ENCODE assay signal across 9 mouse cellular contexts in the genomic region with DNA sequence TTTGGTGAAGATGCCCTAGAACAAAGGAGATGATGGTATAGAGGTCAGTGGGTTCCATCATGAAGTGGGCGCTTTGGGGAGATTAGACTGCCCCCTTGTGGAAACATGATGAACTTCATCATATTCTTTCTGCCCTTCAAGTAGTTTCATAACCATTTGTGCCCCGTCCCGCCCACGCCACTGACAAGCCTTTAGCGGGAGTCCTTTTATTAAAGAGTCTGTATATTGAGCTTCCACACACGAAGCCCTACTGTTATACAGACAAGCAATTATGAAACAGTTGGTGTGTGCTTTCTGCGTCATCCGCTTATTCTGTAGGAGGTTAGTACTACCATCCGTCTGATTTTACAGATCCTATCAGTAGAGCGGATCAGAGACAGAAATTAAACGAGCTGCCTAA. TPM values are rescaled to one million over a fixed set of nuclear protein-coding genes. Genes with fewer than 3 reads are reported as not detected.
DNase-seq lines count a peak whose midpoint lies in the region; ATAC-seq and TF ChIP-seq lines count a peak whose summit lies in the region.
"Had no signal": no experiment of that assay in that cellular context is flagged by ENCODE, and none has a peak within 500 bp of the region (broad histone marks: within the 10 kb centered on the region; RNA-seq: fewer than 3 reads in every experiment).

No protein-coding gene starts in this region.

- peak; percentile 57 for DNase-seq in intestine, embryonic 14.5 days (ENCODE audit: low spot score)
- DNase-seq in CH12.LX (ENCODE audit: extremely low read depth) = peak; percentile 78
- peak; percentile 47 for DNase-seq in brain, embryonic 14.5 days (ENCODE audit: low read depth)
- DNase-seq in gastrocnemius, postnatal 14 days = peak; percentile 50
- peak; percentile 66 for DNase-seq in kidney, postnatal 10 days
- DNase-seq in lung, postnatal 36 days = peak; percentile 87
- DNase-seq in yolk sac, embryonic 10.5 days (ENCODE audit: low spot score) = no peak

- H3K27me3 ChIP-seq in intestine, embryonic 14.5 days (replicated peaks; ENCODE audit: control insufficient read depth, insufficient read depth, low read length) = no peaks in the 10 kb centered on the region
- H3K27me3 ChIP-seq in intestine, embryonic 16.5 days (replicated peaks; ENCODE audit: control insufficient read depth, insufficient read depth, low read length) = no peaks in the 10 kb centered on the region
- H3K27me3 ChIP-seq in CH12.LX (replicated peaks) = peaks cover 13% of the 10 kb centered on the region

- H3K4me3 ChIP-seq in intestine, embryonic 14.5 days (ENCODE audit: low read depth, low read length) = no peak overlapping the region
- no peak overlapping the region for H3K4me3 ChIP-seq in intestine, embryonic 16.5 days (ENCODE audit: low read length)
- H3K4me3 ChIP-seq in CH12.LX (replicated peaks in 1 of 3; ENCODE audit: low read depth in 2 of 3, low read length in 2 of 3, poor library complexity in 1 of 3) = peak overlapping the region in 1 of 3 experiments; percentile 5
- H3K4me3 ChIP-seq: erythroblast, embryonic 14.5 days had no signal

- ATAC-seq in intestine, embryonic 14.5 days (replicated peaks; ENCODE audit: low FRiP score, low TSS enrichment, low read depth) = no peak
- no peak for ATAC-seq in intestine, embryonic 16.5 days

- no peak for TF ChIP-seq EP300 in CH12.LX (IDR thresholded peaks at IDR 0.05; ENCODE audit: low read length)

- no peak overlapping the region for H3K27ac ChIP-seq in intestine, embryonic 14.5 days (ENCODE audit: low read depth)
- no peak overlapping the region for H3K27ac ChIP-seq in intestine, embryonic 16.5 days (ENCODE audit: low read length)
- no peak overlapping the region for H3K27ac ChIP-seq in CH12.LX (ENCODE audit: insufficient read depth, low read depth)

- TF ChIP-seq POLR2A in CH12.LX (IDR thresholded peaks at IDR 0.05; ENCODE audit: low read depth, low read length) = no peak
- no peak for TF ChIP-seq POLR2A in brain, embryonic 14.5 days (IDR thresholded peaks at IDR 0.05; ENCODE audit: borderline replicate concordance, extremely low read depth, insufficient read depth, insufficient read length, poor library complexity, severe bottlenecking)

- peak; percentile 69 for TF ChIP-seq RAD21 in CH12.LX (IDR thresholded peaks at IDR 0.05; ENCODE audit: low read depth, low read length)

- H3K4me1 ChIP-seq in intestine, embryonic 14.5 days (replicated peaks; ENCODE audit: control insufficient read depth, insufficient read depth, low read length) = peaks cover 6% of the 10 kb centered on the region; the same call in 1 of the 2 replicates
- 0 out of 2 replicates have a peak, but pooled peaks cover 4% of the 10 kb centered on the region for H3K4me1 ChIP-seq in intestine, embryonic 16.5 days (ENCODE audit: control insufficient read depth, insufficient read depth, low read length)
- H3K4me1 ChIP-seq in CH12.LX (ENCODE audit: control insufficient read depth in 1 of 2, insufficient read depth in 2 of 2) = peaks cover 14 to 19% of the 10 kb centered on the region in 2 experiments

- H3K4me2 ChIP-seq in intestine, embryonic 14.5 days (ENCODE audit: low read length) = no peak overlapping the region
- H3K4me2 ChIP-seq in intestine, embryonic 16.5 days (ENCODE audit: low read depth, low read length) = no peak overlapping the region
- peak overlapping the region; percentile 72 for H3K4me2 ChIP-seq in CH12.LX (ENCODE audit: insufficient read depth, low read depth, poor library complexity, severe bottlenecking)

- H3K9me3 ChIP-seq in intestine, embryonic 14.5 days (ENCODE audit: control insufficient read depth, low read length) = no peaks in the 10 kb centered on the region
- H3K9me3 ChIP-seq in intestine, embryonic 16.5 days (ENCODE audit: control insufficient read depth, low read length) = no peaks in the 10 kb centered on the region
- H3K9me3 ChIP-seq in CH12.LX (replicated peaks; ENCODE audit: low read length) = peaks cover 27% of the 10 kb centered on the region

- H3K79me2 ChIP-seq in CH12.LX (replicated peaks; ENCODE audit: control insufficient read depth, extremely low read depth, insufficient read depth, poor library complexity, severe bottlenecking) = no peaks in the 10 kb centered on the region

- 43% methylated on average over 11 of the region's 11 CpGs for WGBS in intestine, embryonic 14.5 days
- 37% methylated on average over 11 of the region's 11 CpGs for WGBS in intestine, embryonic 16.5 days

- TF ChIP-seq CTCF in CH12.LX (conservative IDR thresholded peaks at IDR 0.05 in 1 of 2, IDR thresholded peaks at IDR 0.05 in 1 of 2; ENCODE audit: low read depth in 2 of 2, low read length in 2 of 2) = peak; percentile 90 to 91
- TF ChIP-seq CTCF in brain, embryonic 14.5 days (IDR thresholded peaks at IDR 0.05; ENCODE audit: borderline replicate concordance, extremely low read depth, insufficient read depth, insufficient read length) = peak; percentile 58; the same call in 1 of the 2 replicates

- H3K36me3 ChIP-seq in intestine, embryonic 14.5 days (ENCODE audit: control insufficient read depth, insufficient read depth, low read length) = no peaks in the 10 kb centered on the region
- no peaks in the 10 kb centered on the region for H3K36me3 ChIP-seq in intestine, embryonic 16.5 days (ENCODE audit: control insufficient read depth, insufficient read depth, low read length)
- H3K36me3 ChIP-seq in CH12.LX (replicated peaks in 1 of 2; ENCODE audit: control insufficient read depth in 1 of 2, insufficient read depth in 1 of 2, low read length in 1 of 2) = no peaks in the 10 kb centered on the region

- intact Hi-C loops in gastrocnemius, postnatal 14 days (cut with DNase I; ENCODE audit: low total_unique reads) = no loop called here

- H3K9ac ChIP-seq in intestine, embryonic 14.5 days (ENCODE audit: low read length) = no peak overlapping the region
- H3K9ac ChIP-seq in intestine, embryonic 16.5 days (ENCODE audit: low read depth, low read length) = no peak overlapping the region
- H3K9ac ChIP-seq in CH12.LX (ENCODE audit: insufficient read depth, low read depth) = no peak overlapping the region

- in situ Hi-C loops in CH12.LX (cut with MboI; ENCODE audit: low pct_ligation_motif_present, low pct_unique_long_range_greater_than_20kb, low sequenced_read_pairs) = no loop called here

- dilution Hi-C loops in CH12.LX (cut with MboI; ENCODE audit: extremely low pct_ligation_motif_present, extremely low pct_unique_long_range_greater_than_20kb, low sequenced_read_pairs) = no loop called here

TF ChIP-seq in CH12.LX, 34 proteins besides CTCF, POLR2A, EP300 and RAD21:
- peak; percentile 60; the same call in 1 of the 2 replicates for TF ChIP-seq MAZ (IDR thresholded peaks at IDR 0.05; ENCODE audit: low read depth, low read length)
- TF ChIP-seq IRF4 (IDR thresholded peaks at IDR 0.05; ENCODE audit: low read depth, low read length) = peak; percentile 53; the same call in 1 of the 2 replicates
- TF ChIP-seq MXI1 (IDR thresholded peaks at IDR 0.05; ENCODE audit: low read depth, low read length) = no peak
- peak; percentile 77 for TF ChIP-seq SMC3 (IDR thresholded peaks at IDR 0.05; ENCODE audit: low read depth, low read length)

RNA-seq across cellular contexts. Expression of gene Tbx21, which starts 32.2 kb away (rescaled TPM):
- polyA plus RNA-seq in intestine, embryonic 14.5 days (2014; fragmentation: Nextera tagmentation; extraction: Ambion mirVana) = 0.07 TPM in 1 of 2 replicates, not detected in the other
- polyA plus RNA-seq in intestine, embryonic 16.5 days (2015; fragmentation: Nextera tagmentation; extraction: Ambion mirVana) = 0.17 and 0.27 TPM in 2 replicates
- 0.08 TPM in 2 replicates for total RNA-seq in CH12.LX (2012; rRNA removed)
- not detected in 2 replicates for total RNA-seq in CH12.LX (2014; rRNA removed)
- 0.09 TPM in 1 of 2 replicates, not detected in the other for polyA plus RNA-seq in CH12.LX (2012; ENCODE audit: insufficient read length, low read depth)
- polyA plus RNA-seq in brain, embryonic 14.5 days (2012; rRNA removed) = 0.12 and 0.21 TPM in 2 replicates
- total RNA-seq in gastrocnemius, postnatal 14 days (2021) = 1 to 10 TPM in 1 of 2 experiments, under 1 TPM in 1; 0.97 to 1.4 TPM
- polyA plus RNA-seq: erythroblast, embryonic 14.5 days had no signal

RNA-seq across cellular contexts. Expression of gene Osbpl7, which starts 32.5 kb away (rescaled TPM):
- polyA plus RNA-seq in intestine, embryonic 14.5 days (2014; fragmentation: Nextera tagmentation; extraction: Ambion mirVana) = 7.3 and 7.8 TPM in 2 replicates
- 12.4 and 12.6 TPM in 2 replicates for polyA plus RNA-seq in intestine, embryonic 16.5 days (2015; fragmentation: Nextera tagmentation; extraction: Ambion mirVana)
- total RNA-seq in CH12.LX (2012; rRNA removed) = 14.2 and 17.6 TPM in 2 replicates
- 6.6 and 7.4 TPM in 2 replicates for total RNA-seq in CH12.LX (2014; rRNA removed)
- polyA plus RNA-seq in CH12.LX (2012; ENCODE audit: insufficient read length, low read depth) = 22.1 and 24.4 TPM in 2 replicates
- 14.6 and 14.9 TPM in 2 replicates for polyA plus RNA-seq in brain, embryonic 14.5 days (2012; rRNA removed)
- 1 to 10 TPM; 2.7 to 3.3 TPM for total RNA-seq in gastrocnemius, postnatal 14 days (2021)

RNA-seq across cellular contexts. Expression of gene Mrpl10, which starts 41.6 kb away (rescaled TPM):
- polyA plus RNA-seq in intestine, embryonic 14.5 days (2014; fragmentation: Nextera tagmentation; extraction: Ambion mirVana) = 96.4 and 98.5 TPM in 2 replicates
- 85.4 and 93.0 TPM in 2 replicates for polyA plus RNA-seq in intestine, embryonic 16.5 days (2015; fragmentation: Nextera tagmentation; extraction: Ambion mirVana)
- total RNA-seq in CH12.LX (2012; rRNA removed) (111 and 119 TPM in 2 replicates), CH12.LX (2014; rRNA removed) (93.2 and 104 TPM in 2 replicates)
- 110 and 132 TPM in 2 replicates for polyA plus RNA-seq in CH12.LX (2012; ENCODE audit: insufficient read length, low read depth)
- polyA plus RNA-seq in brain, embryonic 14.5 days (2012; rRNA removed) = 60.4 and 68.8 TPM in 2 replicates
- 10 to 100 TPM; 39.8 to 44.0 TPM for total RNA-seq in gastrocnemius, postnatal 14 days (2021)

RNA-seq across cellular contexts. Expression of gene Lrrc46, which starts 41.8 kb away (rescaled TPM):
- 0.44 and 0.49 TPM in 2 replicates for polyA plus RNA-seq in intestine, embryonic 14.5 days (2014; fragmentation: Nextera tagmentation; extraction: Ambion mirVana)
- 0.29 and 0.37 TPM in 2 replicates for polyA plus RNA-seq in intestine, embryonic 16.5 days (2015; fragmentation: Nextera tagmentation; extraction: Ambion mirVana)
- total RNA-seq in CH12.LX (2012; rRNA removed) = 0.38 and 0.46 TPM in 2 replicates
- 0.23 TPM in 1 of 2 replicates, not detected in the other for total RNA-seq in CH12.LX (2014; rRNA removed)
- polyA plus RNA-seq in CH12.LX (2012; ENCODE audit: insufficient read length, low read depth) = 0.91 and 1.0 TPM in 2 replicates
- 2.0 and 2.9 TPM in 2 replicates for polyA plus RNA-seq in brain, embryonic 14.5 days (2012; rRNA removed)
- total RNA-seq in gastrocnemius, postnatal 14 days (2021) = not detected
- polyA plus RNA-seq: erythroblast, embryonic 14.5 days had no signal

RNA-seq across cellular contexts. Expression of gene Scrn2, which starts 53.2 kb away (rescaled TPM):
- polyA plus RNA-seq in intestine, embryonic 14.5 days (2014; fragmentation: Nextera tagmentation; extraction: Ambion mirVana) = 18.6 and 19.0 TPM in 2 replicates
- polyA plus RNA-seq in intestine, embryonic 16.5 days (2015; fragmentation: Nextera tagmentation; extraction: Ambion mirVana) = 25.5 and 26.9 TPM in 2 replicates
- total RNA-seq in CH12.LX (2012; rRNA removed) = 55.8 and 63.9 TPM in 2 replicates
- total RNA-seq in CH12.LX (2014; rRNA removed) = 34.5 and 37.5 TPM in 2 replicates
- polyA plus RNA-seq in CH12.LX (2012; ENCODE audit: insufficient read length, low read depth) = 35.2 and 41.1 TPM in 2 replicates
- 11.8 and 16.9 TPM in 2 replicates for polyA plus RNA-seq in brain, embryonic 14.5 days (2012; rRNA removed)
- total RNA-seq in gastrocnemius, postnatal 14 days (2021) = 10 to 100 TPM in 1 of 2 experiments, 1 to 10 TPM in 1; 8.9 to 10.4 TPM
